Mouse (Mus musculus) MEL (cell line): Measurements from ENCODE around the gene Gmeb2. TPM values are rescaled to one million over a fixed set of nuclear protein-coding genes. Genes with fewer than 3 reads are reported as not detected.

ENCODE experiments used
- DNase-seq: peaks from one replicate; pipeline ENCODE4 v3.0.0; 2011; ENCODE audit warnings: low read depth, low spot score
- H3K27ac ChIP-seq: 2 replicates; pipeline ENCODE4 v1.5.1; 2012; ENCODE audit warnings: low read depth, mild to moderate bottlenecking, control low read depth, low read length, moderate library complexity; ENCODE audit not compliant: control insufficient read depth
- H3K27me3 ChIP-seq, 2 experiments: fragments of 150-350 bp in 1 of 2; sonication (generic) in 1 of 2; 2 replicates each; pipeline ENCODE4 v1.6.1; 2012; ENCODE audit warnings: low read length in 2 of 2, mild to moderate bottlenecking in 2 of 2, improper control_type of control experiment in 1 of 2, moderate library complexity in 1 of 2; ENCODE audit not compliant: insufficient read depth in 2 of 2, control insufficient read depth in 1 of 2
- H3K36me3 ChIP-seq, 2 experiments: 2 replicates each; pipeline ENCODE4 v1.6.1; 2012 to 2014; ENCODE audit warnings: low read length in 2 of 2, improper control_type of control experiment in 1 of 2, inconsistent platforms in 1 of 2, mild to moderate bottlenecking in 1 of 2; ENCODE audit not compliant: insufficient read depth in 2 of 2, control insufficient read depth in 1 of 2
- H3K4me1 ChIP-seq, 2 experiments: fragments of 150-350 bp in 1 of 2; sonication (generic) in 1 of 2; 2 replicates each; pipeline ENCODE4 v1.6.1; 2012; ENCODE audit warnings: low read length in 2 of 2, improper control_type of control experiment in 1 of 2, mild to moderate bottlenecking in 1 of 2; ENCODE audit not compliant: insufficient read depth in 2 of 2, control insufficient read depth in 1 of 2
- H3K4me3 ChIP-seq, 2 experiments: fragments of 150-350 bp in 1 of 2; sonication (generic) in 1 of 2; 2 replicates each; pipeline ENCODE4 v1.5.1; 2012; ENCODE audit warnings: low read depth in 2 of 2, low read length in 2 of 2, mild to moderate bottlenecking in 2 of 2, moderate library complexity in 2 of 2, control low read depth in 1 of 2, improper control_type of control experiment in 1 of 2; ENCODE audit not compliant: control insufficient read depth in 1 of 2, insufficient read depth in 1 of 2
- H3K79me2 ChIP-seq: 2 replicates; pipeline ENCODE4 v1.6.1; 2012; ENCODE audit warnings: mild to moderate bottlenecking, low read length, moderate library complexity; ENCODE audit not compliant: control insufficient read depth, poor library complexity, insufficient read depth
- H3K9ac ChIP-seq: 2 replicates; pipeline ENCODE4 v1.6.1; 2012; ENCODE audit warnings: low read depth, mild to moderate bottlenecking, control low read depth, low read length, moderate library complexity; ENCODE audit not compliant: control insufficient read depth, poor library complexity, severe bottlenecking
- H3K9me3 ChIP-seq: fragments of 150-350 bp; sonication (generic); replicated peaks from 2 replicates; pipeline ENCODE4 v1.6.1; 2012; ENCODE audit warnings: mild to moderate bottlenecking, low read length, improper control_type of control experiment, moderate library complexity; ENCODE audit not compliant: insufficient read depth
- BHLHE40 ChIP-seq: IDR thresholded peaks from 2 replicates; pipeline ENCODE4 v1.6.1; 2012; ENCODE audit warnings: low read depth, mild to moderate bottlenecking, inconsistent platforms, low read length, improper control_type of control experiment, borderline replicate concordance
- CHD1 ChIP-seq: IDR thresholded peaks from 2 replicates; pipeline ENCODE4 v1.6.1; 2012; ENCODE audit warnings: low read depth, mild to moderate bottlenecking, inconsistent platforms, low read length, improper control_type of control experiment
- CTCF ChIP-seq, 3 experiments: IDR thresholded peaks in 2 of 3; conservative IDR thresholded peaks in 1 of 3; 2 replicates each; pipeline ENCODE4 v1.5.1; 2011 to 2012; ENCODE audit warnings: low read length in 3 of 3, low read depth in 2 of 3, mild to moderate bottlenecking in 2 of 3, improper control_type of control experiment in 1 of 3, inconsistent platforms in 1 of 3, mixed read lengths in 1 of 3, moderate library complexity in 1 of 3; ENCODE audit not compliant: control insufficient read depth in 1 of 3, insufficient read depth in 1 of 3, poor library complexity in 1 of 3, severe bottlenecking in 1 of 3
- E2F4 ChIP-seq: IDR thresholded peaks from 2 replicates; pipeline ENCODE4 v1.6.1; 2011; ENCODE audit warnings: low read depth, low read length, improper control_type of control experiment, borderline replicate concordance
- ELF1 ChIP-seq: IDR thresholded peaks from 2 replicates; pipeline ENCODE4 v1.6.1; 2014; ENCODE audit warnings: low read depth, mild to moderate bottlenecking, inconsistent platforms, low read length, improper control_type of control experiment, moderate library complexity
- EP300 ChIP-seq, 2 experiments: IDR thresholded peaks; 2 replicates each; pipeline ENCODE4 v1.6.1; 2011; ENCODE audit warnings: improper control_type of control experiment in 2 of 2, low read length in 2 of 2, low read depth in 1 of 2, mild to moderate bottlenecking in 1 of 2
- GABPA ChIP-seq: IDR thresholded peaks from 2 replicates; pipeline ENCODE4 v1.6.1; 2012; ENCODE audit warnings: low read depth, mild to moderate bottlenecking, inconsistent platforms, low read length, improper control_type of control experiment, moderate library complexity
- GATA1 ChIP-seq: IDR thresholded peaks from 2 replicates; pipeline ENCODE4 v1.6.1; 2011; ENCODE audit warnings: low read depth, low read length, improper control_type of control experiment
- HCFC1 ChIP-seq: IDR thresholded peaks from 2 replicates; pipeline ENCODE4 v1.6.1; 2012; ENCODE audit warnings: low read depth, mild to moderate bottlenecking, inconsistent platforms, low read length, improper control_type of control experiment, moderate library complexity
- MAFK ChIP-seq: IDR thresholded peaks from 2 replicates; pipeline ENCODE4 v1.6.1; 2011; ENCODE audit warnings: low read depth, mild to moderate bottlenecking, low read length, improper control_type of control experiment, borderline replicate concordance
- MAX ChIP-seq: IDR thresholded peaks from 2 replicates; pipeline ENCODE4 v1.6.1; 2011; ENCODE audit warnings: low read length, improper control_type of control experiment
- MXI1 ChIP-seq: IDR thresholded peaks from 2 replicates; pipeline ENCODE4 v1.6.1; 2011; ENCODE audit warnings: mild to moderate bottlenecking, low read depth, low read length, improper control_type of control experiment
- MYC ChIP-seq: IDR thresholded peaks from 2 replicates; pipeline ENCODE4 v1.6.1; 2011; ENCODE audit warnings: low read depth, mild to moderate bottlenecking, low read length, improper control_type of control experiment, moderate library complexity
- NELFE ChIP-seq: IDR thresholded peaks from 2 replicates; pipeline ENCODE4 v1.6.1; 2011; ENCODE audit warnings: low read depth, low read length, improper control_type of control experiment
- POLR2AphosphoS2 ChIP-seq: IDR thresholded peaks from 2 replicates; pipeline ENCODE4 v1.6.1; 2011; ENCODE audit warnings: low read length, improper control_type of control experiment
- POLR2AphosphoS5 ChIP-seq: IDR thresholded peaks from 2 replicates; pipeline ENCODE4 v1.6.1; 2012; ENCODE audit warnings: low read depth, borderline replicate concordance, mild to moderate bottlenecking, inconsistent platforms, low read length, moderate library complexity, mixed read lengths
- RAD21 ChIP-seq: IDR thresholded peaks from 2 replicates; pipeline ENCODE4 v1.6.1; 2011; ENCODE audit warnings: mild to moderate bottlenecking, low read depth, low read length, improper control_type of control experiment
- SIN3A ChIP-seq: IDR thresholded peaks from 2 replicates; pipeline ENCODE4 v1.6.1; 2012; ENCODE audit warnings: low read length, improper control_type of control experiment, inconsistent platforms
- SMC3 ChIP-seq: IDR thresholded peaks from 2 replicates; pipeline ENCODE4 v1.6.1; 2011; ENCODE audit warnings: low read depth, low read length, improper control_type of control experiment
- TBP ChIP-seq: IDR thresholded peaks from 2 replicates; pipeline ENCODE4 v1.8.0; 2011; ENCODE audit warnings: low read depth, low read length, improper control_type of control experiment
- TCF12 ChIP-seq: IDR thresholded peaks from 2 replicates; pipeline ENCODE4 v1.6.1; 2014; ENCODE audit warnings: low read depth, mild to moderate bottlenecking, inconsistent platforms, low read length, improper control_type of control experiment, moderate library complexity
- UBTF ChIP-seq: IDR thresholded peaks from 2 replicates; pipeline ENCODE4 v1.6.1; 2012; ENCODE audit warnings: low read depth, mild to moderate bottlenecking, inconsistent platforms, low read length, improper control_type of control experiment, moderate library complexity, borderline replicate concordance; ENCODE audit not compliant: insufficient read depth
- USF2 ChIP-seq, 2 experiments: IDR thresholded peaks; 2 replicates each; pipeline ENCODE4 v1.6.1; 2011 to 2012; ENCODE audit warnings: improper control_type of control experiment in 2 of 2, low read length in 2 of 2, borderline replicate concordance in 1 of 2, inconsistent platforms in 1 of 2, low read depth in 1 of 2, mild to moderate bottlenecking in 1 of 2; ENCODE audit not compliant: insufficient read depth in 1 of 2
- ZC3H11A ChIP-seq: IDR thresholded peaks from 2 replicates; pipeline ENCODE4 v1.6.1; 2012; ENCODE audit warnings: low read depth, mild to moderate bottlenecking, inconsistent platforms, low read length, improper control_type of control experiment
- ZMIZ1 ChIP-seq: IDR thresholded peaks from 2 replicates; pipeline ENCODE4 v1.6.1; 2012; ENCODE audit warnings: low read depth, mild to moderate bottlenecking, inconsistent platforms, low read length, improper control_type of control experiment, moderate library complexity
- ZNF384 ChIP-seq: IDR thresholded peaks from 2 replicates; pipeline ENCODE4 v1.6.1; 2012; ENCODE audit warnings: low read depth, mild to moderate bottlenecking, inconsistent platforms, low read length, improper control_type of control experiment
- polyA plus RNA-seq, 2 experiments: library from polyadenylated mRNA; stranded (reverse) in 1 of 2; unstranded in 1 of 2; fragments of >175 nt in 1 of 2; fragments of >200 nt in 1 of 2; gene quantifications; 2 replicates each; pipeline versions ENCODE4 v1.2.1 to v1.2.4; 2012; ENCODE audit warnings: low replicate concordance in 2 of 2, low read depth in 1 of 2; ENCODE audit not compliant: insufficient read length in 2 of 2, insufficient read depth in 1 of 2, missing spikeins in 1 of 2
- total RNA-seq: library from RNA; depleted of rRNA; stranded (reverse); fragments of 300-350 nt; gene quantifications from 2 replicates; pipeline ENCODE4 v1.2.3, GENCODE M21; 2012

Gmeb2 gene
- total and polyA plus RNA-seq, 3 experiments, result 8.3 to 16.9 TPM; not detected in 1

DNA sequence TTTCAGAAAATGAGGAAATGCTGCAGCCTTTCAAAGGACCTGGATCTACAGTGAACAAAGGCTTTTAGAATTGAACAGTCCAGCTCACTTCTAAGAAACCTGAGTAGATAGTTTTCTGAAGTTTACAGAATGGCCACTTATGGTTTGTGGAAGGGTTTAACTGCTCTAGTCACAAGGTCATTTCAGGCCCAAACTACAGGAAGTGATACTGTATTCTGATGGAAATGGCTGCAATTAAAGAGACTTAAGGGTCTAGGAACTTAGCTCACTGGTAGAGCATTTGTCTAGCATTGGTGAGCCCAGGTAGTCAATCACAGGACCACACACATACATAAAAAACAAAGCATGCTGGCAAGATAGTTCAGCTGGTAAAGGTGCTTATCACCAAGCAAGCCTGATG lies 44.7 kb upstream of the Gmeb2 start:
- Histone ChIP-seq H3K27ac (no peak overlapping the region), H3K27me3 (no peaks in the 10 kb centered on the region), H3K9ac (no peak overlapping the region), H3K4me1 (no peaks in the 10 kb centered on the region), H3K36me3 (peaks cover 0 to 25% of the 10 kb centered on the region in 2 experiments; a peak in 2 of 4 replicates), H3K79me2 (no peaks in the 10 kb centered on the region), H3K9me3 (no peaks in the 10 kb centered on the region; the same call in 1 of the 2 replicates), H3K4me3 (no peak overlapping the region)
- DNase-seq, result no peak
- no peak for TF ChIP-seq BHLHE40

- no peak for DNase-seq
- Histone ChIP-seq H3K27ac (no peak overlapping the region), H3K36me3 (peaks cover 0 to 9% of the 10 kb centered on the region in 2 experiments; a peak in 2 of 4 replicates), H3K9me3 (no peaks in the 10 kb centered on the region), H3K4me3 (no peak overlapping the region), H3K9ac (no peak overlapping the region), H3K27me3 (no peaks in the 10 kb centered on the region), H3K4me1 (no peaks in the 10 kb centered on the region), H3K79me2 (no peaks in the 10 kb centered on the region)
- TF ChIP-seq MXI1, result no peak
- no peak for TF ChIP-seq TCF12
- TF ChIP-seq E2F4, result no peak
- TF ChIP-seq POLR2AphosphoS5, result no peak
- TF ChIP-seq ZNF384, result no peak
- TF ChIP-seq MAX, result no peak
- TF ChIP-seq POLR2AphosphoS2, result no peak
- TF ChIP-seq SIN3A, result no peak
- TF ChIP-seq GATA1, result no peak
- TF ChIP-seq UBTF, result no peak
- TF ChIP-seq HCFC1, result no peak
- TF ChIP-seq TBP, result no peak
These were observed 38.3 kb upstream of the Gmeb2 start for GRCm38 (mm10) chr2:181326098-181326497.

DNA sequence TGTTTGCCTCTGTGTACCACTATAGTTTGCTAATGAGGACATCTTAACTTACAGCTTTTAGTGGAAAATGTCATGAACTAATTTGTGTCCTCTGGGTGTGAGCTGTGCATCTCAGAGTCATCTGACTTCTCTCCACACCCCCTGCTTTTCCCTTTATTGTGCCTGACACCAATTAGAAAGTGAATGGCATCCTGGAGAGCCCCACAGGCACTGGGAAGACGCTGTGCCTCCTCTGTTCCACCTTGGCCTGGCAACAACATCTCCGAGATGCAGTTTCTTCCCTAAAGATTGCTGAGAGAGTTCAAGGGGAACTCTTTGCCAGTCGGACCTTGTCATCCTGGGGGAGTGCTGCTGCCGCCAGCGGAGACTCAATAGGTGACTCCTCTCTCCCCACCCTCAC lies 34.3 kb upstream of the Gmeb2 start:
- DNase-seq, result no peak
- H3K9ac ChIP-seq, result no peak overlapping the region
- no peak overlapping the region for H3K27ac ChIP-seq
- peaks cover 12% of the 10 kb centered on the region for H3K79me2 ChIP-seq
- H3K27me3 ChIP-seq, result no peaks in the 10 kb centered on the region
- H3K36me3 ChIP-seq, result peaks cover 3 to 11% of the 10 kb centered on the region in 2 experiments; a peak in 3 of 4 replicates
- peaks cover 0 to 14% of the 10 kb centered on the region in 2 experiments; a peak in 3 of 4 replicates for H3K4me1 ChIP-seq
- no peaks in the 10 kb centered on the region for H3K9me3 ChIP-seq
- H3K4me3 ChIP-seq, result no peak overlapping the region
- TF ChIP-seq BHLHE40, result no peak
- TF ChIP-seq CTCF (IDR thresholded peaks at IDR 0.05 in 2 of 3, conservative IDR thresholded peaks at IDR 0.05 in 1 of 3; ENCODE audit: control insufficient read depth in 1 of 3, insufficient read depth in 1 of 3, low read depth in 2 of 3, low read length in 3 of 3, poor library complexity in 1 of 3, severe bottlenecking in 1 of 3), result no peak
- TF ChIP-seq EP300 (IDR thresholded peaks at IDR 0.05; ENCODE audit: low read depth in 1 of 2, low read length in 2 of 2), result no peak
- no peak for TF ChIP-seq ELF1
- TF ChIP-seq UBTF, result no peak
- no peak for TF ChIP-seq SMC3
- TF ChIP-seq MYC, result no peak
- TF ChIP-seq RAD21, result no peak
- TF ChIP-seq MAX, result no peak
- TF ChIP-seq TBP, result no peak
- TF ChIP-seq ZC3H11A, result no peak
- no peak for TF ChIP-seq NELFE
- TF ChIP-seq GATA1, result no peak
- TF ChIP-seq USF2 (IDR thresholded peaks at IDR 0.05; ENCODE audit: borderline replicate concordance in 1 of 2, insufficient read depth in 1 of 2, low read depth in 1 of 2, low read length in 2 of 2), result no peak
- TF ChIP-seq ZNF384, result no peak
- TF ChIP-seq ZMIZ1, result no peak
- no peak for TF ChIP-seq MAFK
- no peak for TF ChIP-seq CHD1
- no peak for TF ChIP-seq GABPA
